Mouse (Mus musculus): ENCODE data around the gene Zfyve16. TPM values are rescaled to one million over a fixed set of nuclear protein-coding genes. Genes with fewer than 3 reads are reported as not detected.

Gene Zfyve16
- polyA plus RNA-seq, 1 experiment from 2014 or later: 14.0 TPM

DNA sequence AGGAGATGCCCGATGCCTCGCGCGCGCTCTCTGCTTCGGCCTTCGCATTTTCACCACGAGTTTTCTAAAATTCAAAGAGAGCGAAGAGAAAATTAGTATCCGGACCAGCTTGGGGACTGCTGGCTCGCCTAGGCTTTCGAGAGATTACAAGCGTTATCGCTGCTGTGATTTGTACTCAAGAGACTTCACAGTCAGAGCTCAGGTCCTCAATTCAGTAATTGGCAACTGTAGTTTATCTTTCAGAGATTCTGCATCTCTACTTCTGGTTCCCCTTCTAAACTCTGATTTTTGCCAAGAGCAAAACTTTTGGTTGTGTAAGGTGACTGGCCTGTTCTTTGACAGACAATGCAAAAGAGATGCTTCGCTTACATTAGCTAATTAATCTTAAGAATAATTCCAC is 569 bp upstream of the Zfyve16 start:
- H3K4me2 ChIP-seq (replicated peaks): peak overlapping the region; percentile 67
- no peaks in the 10 kb centered on the region for H3K27me3 ChIP-seq
- WGBS: 5% methylated on average over 15 of the region's 15 CpGs
- no peaks in the 10 kb centered on the region for H3K9me3 ChIP-seq
- no peaks in the 10 kb centered on the region for H3K36me3 ChIP-seq
- ATAC-seq (ENCODE audit: low FRiP score, low read depth): peak; percentile 6; the same call in 1 of the 2 replicates
- H3K4me3 ChIP-seq: peak overlapping the region; percentile 74
- H3K9ac ChIP-seq (replicated peaks): peak overlapping the region; percentile 85
- peak overlapping the region; percentile 94 for H3K27ac ChIP-seq (replicated peaks)
- peaks cover 3% of the 10 kb centered on the region for H3K4me1 ChIP-seq

GRCm38 (mm10) chr13:92529828-92530720 is 594 bp downstream of the Zfyve16 start:
- H3K4me3 ChIP-seq: peak overlapping the region; percentile 74
- no peak; the same call in 1 of the 2 replicates for ATAC-seq (ENCODE audit: low FRiP score, low read depth)
- H3K36me3 ChIP-seq: no peaks in the 10 kb centered on the region
- H3K4me2 ChIP-seq (replicated peaks): peak overlapping the region; percentile 67
- WGBS: 4% methylated on average over 38 of the region's 47 CpGs
- no peaks in the 10 kb centered on the region for H3K9me3 ChIP-seq
- peak overlapping the region; percentile 85 for H3K9ac ChIP-seq (replicated peaks)
- H3K27ac ChIP-seq (replicated peaks): peak overlapping the region; percentile 94
- no peaks in the 10 kb centered on the region for H3K27me3 ChIP-seq
- H3K4me1 ChIP-seq: peaks cover 3% of the 10 kb centered on the region

DNA sequence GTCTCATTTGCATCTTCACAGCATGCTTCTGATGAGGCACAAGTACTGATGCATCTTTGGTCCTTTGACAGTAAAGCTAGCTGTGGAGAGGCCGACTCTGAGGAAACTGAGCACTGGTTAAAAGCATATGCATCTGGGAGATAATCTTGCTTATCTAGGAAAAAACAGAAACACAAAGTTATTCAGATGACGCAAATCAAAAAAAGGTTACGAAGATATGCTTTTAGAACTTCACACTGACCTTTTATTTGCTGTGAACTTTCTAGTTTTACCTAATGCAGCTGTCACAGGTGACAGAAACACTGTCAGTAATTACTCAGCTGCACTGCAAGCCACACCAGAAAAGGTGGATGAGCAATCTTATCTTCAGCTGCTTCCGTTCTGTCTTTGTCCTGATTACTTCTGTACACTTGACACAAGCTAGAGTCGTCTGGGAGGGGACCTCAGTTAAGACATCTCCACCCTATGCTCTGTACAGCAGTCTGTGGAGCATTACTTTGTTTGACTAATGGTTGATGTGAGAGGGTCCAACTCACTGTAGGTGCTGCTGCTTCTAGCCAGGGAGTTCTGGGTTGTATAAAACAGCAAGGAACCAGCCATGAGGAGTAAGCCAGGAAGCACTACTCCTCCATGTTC is 7.4 kb downstream of the Zfyve16 start:
- Histone ChIP-seq H3K4me1 (no peaks in the 10 kb centered on the region), H3K9ac (replicated peaks) (no peak overlapping the region), H3K36me3 (peaks cover 33% of the 10 kb centered on the region), H3K4me2 (replicated peaks) (no peak overlapping the region), H3K27ac (replicated peaks) (no peak overlapping the region), H3K9me3 (no peaks in the 10 kb centered on the region), H3K27me3 (no peaks in the 10 kb centered on the region), H3K4me3 (no peak overlapping the region)
- no peak for ATAC-seq (ENCODE audit: low FRiP score, low read depth)
- WGBS: 89% methylated on average over 5 of the region's 5 CpGs

DNA sequence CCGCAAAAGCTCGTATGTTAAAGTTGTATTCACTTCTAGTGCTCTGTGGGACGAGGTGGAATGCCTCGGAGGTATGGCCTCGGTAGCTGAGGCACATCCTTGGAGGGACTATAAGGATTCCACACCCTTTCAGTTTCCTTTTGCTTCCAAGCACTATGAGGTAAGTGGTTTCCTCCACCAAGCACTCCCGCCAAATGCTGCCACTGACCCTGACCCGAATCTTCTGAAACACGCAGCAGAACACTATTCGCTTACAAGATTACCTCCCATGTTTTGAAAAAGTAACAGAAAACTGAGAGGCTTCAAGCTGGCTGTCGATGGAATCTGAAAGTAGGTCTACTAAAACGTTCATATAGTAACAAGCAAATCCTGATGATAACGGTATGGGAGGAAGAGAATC is 25.8 kb downstream of the Zfyve16 start:
- 89% methylated on average over 12 of the region's 12 CpGs for WGBS
- no peak overlapping the region for H3K9ac ChIP-seq (replicated peaks)
- H3K4me2 ChIP-seq (replicated peaks): no peak overlapping the region
- H3K27ac ChIP-seq (replicated peaks): no peak overlapping the region
- H3K4me1 ChIP-seq: no peaks in the 10 kb centered on the region
- H3K4me3 ChIP-seq: no peak overlapping the region
- peaks cover 38% of the 10 kb centered on the region for H3K36me3 ChIP-seq
- H3K9me3 ChIP-seq: no peaks in the 10 kb centered on the region
- no peak for ATAC-seq (ENCODE audit: low FRiP score, low read depth)
- H3K27me3 ChIP-seq: no peaks in the 10 kb centered on the region

DNA sequence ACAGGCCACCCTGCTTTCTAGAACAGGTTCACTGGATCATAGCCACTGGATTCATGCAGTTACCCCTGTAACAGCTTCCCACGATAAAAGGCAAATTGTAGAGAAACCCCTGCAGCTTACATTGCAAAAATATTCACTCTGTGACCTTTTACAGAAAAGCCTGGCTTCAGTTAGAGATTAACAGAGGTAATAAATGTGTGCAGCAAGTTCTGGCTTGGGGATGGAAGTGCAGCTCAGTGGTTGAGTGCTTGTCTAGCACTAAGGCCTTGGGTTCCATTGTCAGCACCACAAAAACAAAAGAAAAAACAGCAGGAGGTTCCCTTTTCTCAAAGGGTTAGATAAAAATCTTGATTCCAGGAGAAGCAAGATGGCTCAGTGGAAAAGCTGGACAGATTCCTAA is 38.7 kb downstream of the Zfyve16 start:
- Histone ChIP-seq H3K36me3 (peaks cover 29% of the 10 kb centered on the region), H3K4me1 (no peaks in the 10 kb centered on the region), H3K27ac (replicated peaks) (no peak overlapping the region), H3K4me2 (replicated peaks) (no peak overlapping the region), H3K4me3 (no peak overlapping the region), H3K9ac (replicated peaks) (no peak overlapping the region), H3K27me3 (no peaks in the 10 kb centered on the region), H3K9me3 (no peaks in the 10 kb centered on the region)
- WGBS: 94% methylated on average over 1 of the region's 1 CpGs
- ATAC-seq (ENCODE audit: low FRiP score, low read depth): no peak

- Histone ChIP-seq H3K9me3 (no peaks in the 10 kb centered on the region), H3K4me1 (no peaks in the 10 kb centered on the region), H3K4me3 (no peak overlapping the region), H3K27ac (replicated peaks) (no peak overlapping the region), H3K27me3 (no peaks in the 10 kb centered on the region), H3K36me3 (peaks cover 29% of the 10 kb centered on the region), H3K4me2 (replicated peaks) (no peak overlapping the region), H3K9ac (replicated peaks) (no peak overlapping the region)
- 85% methylated on average over 4 of the region's 4 CpGs for WGBS
- no peak for ATAC-seq (ENCODE audit: low FRiP score, low read depth)
These were observed 39.9 kb downstream of the Zfyve16 start for GRCm38 (mm10) chr13:92490817-92491216.

DNA sequence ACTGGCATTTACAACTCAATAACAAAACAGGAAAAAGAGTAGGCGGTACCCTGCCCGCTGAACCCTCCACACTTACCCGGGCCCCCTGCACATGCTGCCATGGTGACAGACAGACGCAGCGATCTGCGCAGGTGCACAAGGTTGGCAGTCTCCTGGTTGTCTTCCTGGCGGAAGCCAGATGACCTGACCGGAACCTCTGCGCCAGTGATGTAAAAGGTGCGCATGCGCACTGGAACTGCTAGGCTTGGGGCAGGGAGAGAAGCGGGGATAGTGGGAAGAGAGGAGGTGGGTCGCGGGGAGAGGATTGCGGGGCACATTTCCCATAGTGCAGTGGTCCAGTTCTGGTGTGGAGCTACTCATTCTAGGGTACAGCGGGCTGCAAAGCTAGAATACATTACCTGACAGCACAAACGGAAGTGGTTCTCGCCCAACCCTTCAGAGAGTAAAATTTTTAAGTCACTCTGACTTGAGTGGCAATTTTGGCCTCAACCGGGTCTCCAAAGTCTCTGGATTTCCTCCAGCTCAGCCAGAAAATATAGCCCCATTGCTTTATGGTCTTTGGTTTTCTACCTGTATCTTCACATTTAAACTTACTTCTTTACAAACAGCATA is 46.7 kb downstream of the Zfyve16 start, which contains the start of gene Fam151b:
TSS of gene Fam151b (minus strand) at position 164 of the 612 bp plus-strand sequence.
- no peaks in the 10 kb centered on the region for H3K36me3 ChIP-seq
- H3K4me3 ChIP-seq: peak within 1 kb of the TSS; percentile 45
- H3K27me3 ChIP-seq: no peaks in the 10 kb centered on the region
- peak within 1 kb of the TSS; percentile 73 for H3K27ac ChIP-seq (replicated peaks)
- H3K9me3 ChIP-seq: no peaks in the 10 kb centered on the region
- WGBS: 6% methylated on average over 19 of the region's 19 CpGs
- ATAC-seq (ENCODE audit: low FRiP score, low read depth): peak; percentile 100
- peak within 1 kb of the TSS; percentile 66 for H3K4me2 ChIP-seq (replicated peaks)
- 0 out of 2 replicates have a peak within 1 kb of the TSS, but pooled peaks have one; percentile 28 for H3K9ac ChIP-seq (replicated peaks)
- H3K4me1 ChIP-seq: no peaks in the 10 kb centered on the region

DNA sequence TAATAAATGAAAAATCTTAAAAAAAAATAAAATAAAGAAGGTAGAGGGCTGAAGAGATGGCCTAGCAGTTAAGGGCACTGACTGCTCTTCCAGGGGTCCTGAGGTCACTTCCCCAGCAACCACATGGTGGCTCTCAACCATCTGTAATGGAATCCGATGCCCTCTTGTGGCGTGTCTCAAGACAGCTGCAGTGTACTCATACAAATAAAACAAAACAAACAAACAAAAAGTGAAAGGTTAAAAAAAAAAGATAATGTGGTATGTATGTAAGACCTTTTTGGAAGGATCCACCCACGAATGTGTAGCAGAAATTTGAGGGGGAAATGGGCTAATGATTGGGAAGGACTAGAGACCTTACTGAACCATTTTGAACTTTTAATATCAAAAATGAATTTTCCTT is 47.3 kb downstream of the Zfyve16 start:
- Histone ChIP-seq H3K27me3 (no peaks in the 10 kb centered on the region), H3K36me3 (no peaks in the 10 kb centered on the region), H3K27ac (replicated peaks) (peak overlapping the region; percentile 73), H3K4me2 (replicated peaks) (peak overlapping the region; percentile 66), H3K9me3 (no peaks in the 10 kb centered on the region), H3K4me3 (peak overlapping the region; percentile 45), H3K9ac (replicated peaks) (no peak overlapping the region), H3K4me1 (no peaks in the 10 kb centered on the region)
- ATAC-seq (ENCODE audit: low FRiP score, low read depth): peak; percentile 74
- 8% methylated on average over 3 of the region's 3 CpGs for WGBS

DNA sequence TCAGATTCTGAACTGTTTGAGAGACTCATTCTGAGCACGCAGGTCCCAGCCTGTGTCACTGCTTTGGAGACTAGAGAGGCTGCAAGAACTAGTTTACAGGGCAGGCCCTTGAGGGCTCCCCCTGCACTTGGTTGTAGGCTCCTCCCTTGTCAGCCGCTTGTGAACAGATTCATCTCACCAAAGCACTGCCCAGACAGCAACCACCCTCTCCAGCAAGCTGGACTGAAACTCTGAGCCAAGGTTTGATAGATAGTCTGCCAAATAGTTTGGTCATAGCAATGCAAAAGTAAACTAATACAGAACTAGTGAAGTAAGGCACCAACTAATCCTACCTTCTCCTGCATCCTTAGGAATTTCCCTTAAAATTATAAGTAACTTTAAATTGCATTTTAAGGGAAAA is 60.5 kb downstream of the Zfyve16 start:
- Histone ChIP-seq H3K27ac (replicated peaks) (no peak overlapping the region), H3K36me3 (peaks cover 10% of the 10 kb centered on the region; the same call in 1 of the 2 replicates), H3K9me3 (no peaks in the 10 kb centered on the region), H3K4me1 (no peaks in the 10 kb centered on the region), H3K4me3 (no peak overlapping the region), H3K4me2 (replicated peaks) (no peak overlapping the region), H3K27me3 (no peaks in the 10 kb centered on the region), H3K9ac (replicated peaks) (no peak overlapping the region)
- 86% methylated on average over 2 of the region's 2 CpGs for WGBS
- no peak for ATAC-seq (ENCODE audit: low FRiP score, low read depth)

DNA sequence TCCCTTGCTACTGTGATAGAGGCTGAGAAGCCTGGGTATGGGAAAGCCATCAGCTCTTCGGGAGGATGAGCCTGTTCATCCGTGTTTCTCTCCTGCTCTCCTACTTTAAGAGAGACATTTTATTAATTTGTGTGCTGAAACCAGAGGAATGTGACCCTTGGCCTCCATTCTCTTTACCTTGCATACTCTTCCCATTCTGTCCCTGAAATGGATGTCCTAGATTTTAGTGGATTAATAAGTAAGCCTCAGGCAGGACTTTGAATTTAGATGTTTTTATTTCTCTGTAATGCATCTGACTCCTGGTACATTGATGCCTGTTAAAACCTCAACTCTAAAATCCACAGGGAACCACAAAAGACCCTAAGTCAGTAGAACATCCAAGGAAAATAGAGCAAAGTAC is 61.3 kb downstream of the Zfyve16 start:
- Histone ChIP-seq H3K27ac (replicated peaks) (no peak overlapping the region), H3K27me3 (no peaks in the 10 kb centered on the region), H3K4me3 (no peak overlapping the region), H3K4me2 (replicated peaks) (no peak overlapping the region), H3K36me3 (peaks cover 10% of the 10 kb centered on the region; the same call in 1 of the 2 replicates), H3K9ac (replicated peaks) (no peak overlapping the region), H3K4me1 (no peaks in the 10 kb centered on the region), H3K9me3 (no peaks in the 10 kb centered on the region)
- ATAC-seq (ENCODE audit: low FRiP score, low read depth): no peak
- 80% methylated on average over 2 of the region's 2 CpGs for WGBS

- Histone ChIP-seq H3K9me3 (no peaks in the 10 kb centered on the region), H3K4me2 (replicated peaks) (no peak overlapping the region), H3K4me3 (no peak overlapping the region), H3K36me3 (peaks cover 10% of the 10 kb centered on the region; the same call in 1 of the 2 replicates), H3K27me3 (no peaks in the 10 kb centered on the region), H3K4me1 (no peaks in the 10 kb centered on the region), H3K27ac (replicated peaks) (no peak overlapping the region), H3K9ac (replicated peaks) (no peak overlapping the region)
- WGBS: 75% methylated on average over 9 of the region's 9 CpGs
- no peak for ATAC-seq (ENCODE audit: low FRiP score, low read depth)
These were observed 62.8 kb downstream of the Zfyve16 start for GRCm38 (mm10) chr13:92467891-92468290.

DNA sequence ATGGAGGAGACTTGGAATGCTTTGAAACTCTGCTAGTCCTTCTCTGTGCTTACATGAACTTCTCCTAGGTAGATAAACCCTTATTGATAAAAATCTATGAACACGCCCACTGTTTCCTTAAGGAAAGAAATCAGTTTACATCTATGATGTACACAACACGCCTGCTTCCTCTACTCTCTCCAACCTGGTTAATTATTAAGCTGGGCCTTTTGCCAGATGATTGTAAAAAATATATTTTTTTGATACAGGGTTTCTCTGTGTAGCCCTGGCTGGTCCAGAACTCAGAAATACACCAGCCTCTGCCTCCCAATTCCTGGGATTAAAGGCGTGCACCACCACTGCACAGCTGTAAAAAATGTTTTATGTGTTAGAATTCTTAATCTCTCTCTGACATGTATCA is 66.0 kb downstream of the Zfyve16 start:
- 97% methylated on average over 3 of the region's 3 CpGs for WGBS
- Histone ChIP-seq H3K4me1 (no peaks in the 10 kb centered on the region), H3K36me3 (peaks cover 10% of the 10 kb centered on the region; the same call in 1 of the 2 replicates), H3K9ac (replicated peaks) (no peak overlapping the region), H3K4me3 (no peak overlapping the region), H3K27me3 (no peaks in the 10 kb centered on the region), H3K4me2 (replicated peaks) (no peak overlapping the region), H3K9me3 (no peaks in the 10 kb centered on the region), H3K27ac (replicated peaks) (no peak overlapping the region)
- no peak for ATAC-seq (ENCODE audit: low FRiP score, low read depth)

Data from midbrain, embryonic 12.5 days (tissue).